Mouse (Mus musculus) macrophage (primary cell): ENCODE data around the gene Gm428. TPM values are rescaled to one million over a fixed set of nuclear protein-coding genes. Genes with fewer than 3 reads are reported as not detected.
"Not testable (repeated sequence)": the region's sequence is repeated elsewhere in the genome, so short reads cannot be mapped to it uniquely, and the experiment has no call there.

Experiments
- H3K27ac ChIP-seq: fragments of 350-480 bp; formaldehyde crosslinking; 2 replicates; pipeline ENCODE4 v1.9.0; 2021
- H3K36me3 ChIP-seq: fragments of 350-480 bp; formaldehyde crosslinking; 2 replicates; pipeline ENCODE4 v1.9.0; 2021; ENCODE audit errors: inconsistent target
- H3K4me3 ChIP-seq: fragments of 350-480 bp; formaldehyde crosslinking; 2 replicates; pipeline ENCODE4 v1.9.0; 2021; ENCODE audit errors: inconsistent target
- H3K79me2 ChIP-seq: fragments of 350-480 bp; formaldehyde crosslinking; 2 replicates; pipeline ENCODE4 v1.9.0; 2021; ENCODE audit errors: inconsistent target
- WGBS: methylation state at CpG from one replicate; pipeline ENCODE4 v1.1.7; 2026; ENCODE audit warnings: inconsistent platforms; ENCODE audit not compliant: missing documents; 5-methylcytosine and 5-hydroxymethylcytosine counted together
- polyA plus RNA-seq: library from polyadenylated mRNA; stranded (reverse); fragments of 250-400 nt; gene quantifications from 3 replicates; pipeline ENCODE4 v1.2.4, GENCODE M21; 2018; ENCODE audit warnings: inconsistent platforms
- total RNA-seq, 78 experiments: library from RNA; depleted of rRNA; stranded (reverse); fragments of 250-400 nt; gene quantifications; 1 replicate in 9 of 78; 2 replicates in 24 of 78; 3 replicates in 43 of 78; 4 replicates in 2 of 78; pipeline ENCODE4 v1.2.4; 2018; ENCODE audit warnings: inconsistent platforms in 56 of 78

The Gm428 gene
- total RNA-seq (2018; cell fraction: chromatin; rRNA removed): not detected
- not detected for total RNA-seq (2018; cell fraction: cytosol; rRNA removed)
- total RNA-seq (2018; cell fraction: nucleus; rRNA removed): not detected
- not detected in 3 replicates for polyA plus RNA-seq

GRCm38 (mm10) chr4:73683216-73683615, at the start of gene Gm428:
Gm428 (plus strand) TSS chr4:73683516.
- no CpG with 5 or more reads among the region's 4 CpGs for WGBS
- not testable (repeated sequence) for H3K27ac ChIP-seq, H3K36me3 ChIP-seq, H3K4me3 ChIP-seq, H3K79me2 ChIP-seq

- H3K79me2 ChIP-seq, H3K36me3 ChIP-seq, H3K4me3 ChIP-seq, H3K27ac ChIP-seq: not testable (repeated sequence)
- WGBS: no CpG with 5 or more reads among the region's 4 CpGs
These were observed 45.5 kb upstream of the Gm428 start, which contains the start of gene Gm11236 for GRCm38 (mm10) chr4:73637821-73638220. Gm11236 (plus strand) TSS chr4:73638121.

- H3K79me2 ChIP-seq, H3K4me3 ChIP-seq, H3K36me3 ChIP-seq, H3K27ac ChIP-seq: not testable (repeated sequence)
- WGBS: no CpG with 5 or more reads among the region's 4 CpGs
These were observed 21.5 kb upstream of the Gm428 start for GRCm38 (mm10) chr4:73661864-73662263.

DNA sequence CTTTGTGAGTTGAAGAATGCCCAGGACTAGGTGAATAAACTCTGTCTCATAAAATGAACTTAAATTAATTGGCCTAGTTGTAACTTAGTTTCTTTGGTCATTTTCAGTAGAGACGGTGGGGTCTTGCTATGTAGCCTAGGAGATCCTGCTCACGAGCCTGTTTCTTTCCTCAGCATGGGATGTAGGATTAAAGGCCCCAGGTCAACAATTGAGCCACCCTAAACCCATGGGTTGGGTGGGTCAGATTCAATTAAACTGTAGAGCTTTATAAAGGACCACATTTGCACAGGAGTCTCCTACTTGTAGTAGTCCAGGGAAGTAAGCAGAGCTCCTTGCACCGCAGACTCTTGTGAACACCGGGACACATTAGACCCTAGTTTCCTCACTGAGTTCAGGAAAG, 15.3 kb upstream of the Gm428 start, which contains the start of gene Gm11239:
Gene Gm11239 (plus strand): TSS at position 301 of the 400 bp plus-strand sequence.
- not testable (repeated sequence) for H3K27ac ChIP-seq, H3K4me3 ChIP-seq, H3K36me3 ChIP-seq, H3K79me2 ChIP-seq
- WGBS: no CpG with 5 or more reads among the region's 4 CpGs

DNA sequence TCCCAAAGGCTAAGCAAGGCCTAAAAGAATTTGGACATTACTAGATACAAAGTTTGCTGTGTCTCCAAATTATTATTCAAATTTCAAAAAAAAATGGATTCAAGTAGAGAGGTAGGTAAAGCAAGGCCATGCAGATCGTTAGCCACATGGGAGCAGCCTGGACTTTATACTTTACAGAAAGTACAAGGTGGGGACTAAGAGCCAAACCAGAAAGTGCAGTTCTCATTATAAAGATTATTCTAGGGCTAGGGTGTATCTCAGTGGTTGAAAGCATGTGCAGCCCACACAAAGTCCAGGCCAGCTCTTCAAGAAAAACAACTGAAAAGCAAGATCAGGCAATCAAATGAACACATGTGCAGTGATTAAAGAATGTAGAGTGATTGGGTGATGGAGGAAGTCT, 35.4 kb downstream of the Gm428 start:
- H3K79me2 ChIP-seq: no peaks in the 10 kb centered on the region
- no peak overlapping the region for H3K27ac ChIP-seq
- H3K36me3 ChIP-seq: no peaks in the 10 kb centered on the region
- WGBS: 87% methylated on average over 1 of the region's 1 CpGs
- no peak overlapping the region for H3K4me3 ChIP-seq

DNA sequence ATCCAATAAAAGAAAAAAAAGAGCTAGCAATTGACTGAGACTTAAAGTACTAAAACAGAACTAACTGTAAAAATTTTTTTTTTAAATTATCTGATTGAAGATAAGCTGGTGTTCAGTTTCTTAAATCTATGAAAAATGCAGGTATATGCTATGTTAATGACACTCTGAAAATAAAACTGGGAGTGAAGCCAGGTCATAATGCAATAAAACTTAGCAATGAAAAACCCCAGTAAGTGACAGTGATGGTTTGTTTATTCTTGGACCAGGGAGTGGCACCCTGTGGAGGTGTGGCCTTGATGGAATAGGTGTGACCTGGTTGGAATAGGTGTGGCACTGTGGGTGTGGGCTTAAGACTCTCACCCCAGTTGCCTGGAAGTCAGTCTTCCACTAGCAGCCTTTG, 36.5 kb downstream of the Gm428 start:
- no peaks in the 10 kb centered on the region for H3K79me2 ChIP-seq
- H3K4me3 ChIP-seq: no peak overlapping the region

More for the DNA sequence above, 36.5 kb downstream of the Gm428 start:
- Histone ChIP-seq H3K27ac (no peak overlapping the region), H3K36me3 (no peaks in the 10 kb centered on the region)

Other genes starting within 250 kb of the Gm428 start
- not detected in 3 replicates for gene Gm11238, start 75.6 kb upstream of the Gm428 start, polyA plus RNA-seq
- gene Gm11237, start 60.5 kb upstream of the Gm428 start, polyA plus RNA-seq: not detected in 3 replicates
- gene Gm11236, start 45.4 kb upstream of the Gm428 start, polyA plus RNA-seq: not detected in 3 replicates
- not detected in 3 replicates for gene Gm11239, start 15.2 kb upstream of the Gm428 start, polyA plus RNA-seq
- gene Rasef, start 107.5 kb downstream of the Gm428 start, polyA plus RNA-seq: not detected in 3 replicates
- not detected in 3 replicates for gene Gm11758, start 192.8 kb downstream of the Gm428 start, polyA plus RNA-seq
- not detected in 3 replicates for gene Gm11757, start 207.6 kb downstream of the Gm428 start, polyA plus RNA-seq
- not detected in 3 replicates for gene Gm13871, start 222.4 kb downstream of the Gm428 start, polyA plus RNA-seq
- not detected in 3 replicates for gene Gm11756, start 237.2 kb downstream of the Gm428 start, polyA plus RNA-seq